Mouse (Mus musculus) embryonic facial prominence, embryonic 11.5 days (tissue): ENCODE data around the gene Dars. TPM values are rescaled to one million over a fixed set of nuclear protein-coding genes. Genes with fewer than 3 reads are reported as not detected.
A peak's percentile ranks its signal among the peaks of the same experiment; 100 is the strongest.

Experiments
- ATAC-seq: fragments of 200-750 bp; cut with Nextera tagmentation; replicated peaks from 2 replicates; pipeline ENCODE4 v1.8.0; 2017; ENCODE audit warnings: low read depth; ENCODE audit not compliant: insufficient number of reproducible peaks, low FRiP score, low TSS enrichment
- DNase-seq: peaks from one replicate; pipeline ENCODE4 v3.0.0-alpha.2; 2015; ENCODE audit warnings: low spot score
- H3K27ac ChIP-seq: fragments of 300-500 bp; sonication (generic); replicated peaks from 2 replicates; pipeline ENCODE4 v1.5.1; 2014; ENCODE audit warnings: mild to moderate bottlenecking, low read depth, low read length, control low read depth
- H3K27me3 ChIP-seq: fragments of 300-500 bp; sonication (generic); 2 replicates; pipeline ENCODE4 v1.6.1; 2014; ENCODE audit warnings: mild to moderate bottlenecking, low read length, moderate library complexity, mixed read lengths; ENCODE audit not compliant: control insufficient read depth, insufficient read depth
- H3K36me3 ChIP-seq: fragments of 300-500 bp; sonication (generic); replicated peaks from 2 replicates; pipeline ENCODE4 v1.6.1; 2014; ENCODE audit warnings: low read depth, mild to moderate bottlenecking, low read length, moderate library complexity, mixed read lengths; ENCODE audit not compliant: control insufficient read depth, insufficient read depth
- H3K4me1 ChIP-seq: fragments of 300-500 bp; sonication (generic); 2 replicates; pipeline ENCODE4 v1.6.1; 2014; ENCODE audit warnings: low read length, mixed read lengths; ENCODE audit not compliant: control insufficient read depth, insufficient read depth
- H3K4me2 ChIP-seq: fragments of 300-500 bp; sonication (generic); 2 replicates; pipeline ENCODE4 v1.6.1; 2014; ENCODE audit warnings: low read depth, mild to moderate bottlenecking, control low read depth, low read length, moderate library complexity
- H3K4me3 ChIP-seq: fragments of 300-500 bp; sonication (generic); 2 replicates; pipeline ENCODE4 v1.5.1; 2014; ENCODE audit warnings: low read depth, low read length, control low read depth
- H3K9ac ChIP-seq: fragments of 300-500 bp; sonication (generic); replicated peaks from 2 replicates; pipeline ENCODE4 v1.6.1; 2014; ENCODE audit warnings: mild to moderate bottlenecking, control low read depth, low read length
- H3K9me3 ChIP-seq: fragments of 300-500 bp; sonication (generic); replicated peaks from 2 replicates; pipeline ENCODE4 v1.6.1; 2016; ENCODE audit warnings: mild to moderate bottlenecking, low read length, inconsistent platforms, mixed read lengths; ENCODE audit not compliant: control insufficient read depth
- WGBS: fragments of 180-500 bp; shearing (Covaris S2); extraction: QIAGEN DNeasy Blood & Tissue Kit; methylation state at CpG from one replicate; pipeline ENCODE4 v1.1.7; 2014; 5-methylcytosine and 5-hydroxymethylcytosine counted together
- polyA plus RNA-seq: library from polyadenylated mRNA; unstranded; fragments of >200 nt; fragmentation: Nextera tagmentation; extraction: Ambion mirVana; gene quantifications from 2 replicates; pipeline ENCODE4 v1.2.1, GENCODE M21; 2014

Dars gene
- polyA plus RNA-seq, 1 experiment from 2014 or later: 126 TPM

- no peak overlapping the region for H3K4me3 ChIP-seq
- no peak overlapping the region for H3K27ac ChIP-seq
- ATAC-seq: no peak
- H3K9ac ChIP-seq: no peak overlapping the region
- no peaks in the 10 kb centered on the region for H3K4me1 ChIP-seq
- DNase-seq: no peak
- H3K27me3 ChIP-seq: no peaks in the 10 kb centered on the region
- H3K36me3 ChIP-seq: no peaks in the 10 kb centered on the region
- H3K9me3 ChIP-seq: no peaks in the 10 kb centered on the region
- no peak overlapping the region for H3K4me2 ChIP-seq
- 87% methylated on average over 4 of the region's 4 CpGs for WGBS
Measured at GRCm38 (mm10) chr1:128439618-128440017, 22.4 kb upstream of the Dars start.

GRCm38 (mm10) chr1:128438526-128438925 lies 21.4 kb upstream of the Dars start:
- Histone ChIP-seq H3K4me1 (no peaks in the 10 kb centered on the region), H3K36me3 (no peaks in the 10 kb centered on the region), H3K4me3 (no peak overlapping the region), H3K9ac (no peak overlapping the region), H3K9me3 (no peaks in the 10 kb centered on the region), H3K27me3 (no peaks in the 10 kb centered on the region), H3K27ac (no peak overlapping the region), H3K4me2 (no peak overlapping the region)
- no peak for ATAC-seq
- DNase-seq: no peak
- WGBS: 85% methylated on average over 5 of the region's 5 CpGs

DNA sequence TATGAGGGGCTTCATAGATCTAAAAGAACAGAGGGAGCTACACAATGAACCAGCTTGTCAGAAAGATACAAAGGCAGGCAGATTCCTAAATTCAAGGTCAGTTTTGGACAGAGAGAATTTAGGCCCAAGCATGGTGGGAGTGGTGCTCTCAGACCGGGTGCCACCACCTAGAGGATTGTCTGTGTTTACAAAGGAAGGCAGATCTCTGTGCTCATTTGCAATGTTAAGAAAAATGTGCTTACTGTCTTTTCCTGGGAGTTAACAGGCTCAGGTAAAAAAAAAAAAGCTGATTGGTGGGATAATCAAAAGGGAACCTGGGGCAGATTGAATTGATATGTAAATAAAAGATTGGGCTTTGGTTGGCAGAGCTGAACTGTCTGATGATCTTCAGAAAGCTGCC lies 20.1 kb upstream of the Dars start:
- no peaks in the 10 kb centered on the region for H3K4me1 ChIP-seq
- H3K4me2 ChIP-seq: no peak overlapping the region
- H3K27me3 ChIP-seq: no peaks in the 10 kb centered on the region
- H3K9ac ChIP-seq: no peak overlapping the region
- H3K27ac ChIP-seq: no peak overlapping the region
- DNase-seq (no peak), ATAC-seq (no peak)
- WGBS: 48% methylated on average over 1 of the region's 1 CpGs
- no peaks in the 10 kb centered on the region for H3K36me3 ChIP-seq
- no peak overlapping the region for H3K4me3 ChIP-seq
- H3K9me3 ChIP-seq: no peaks in the 10 kb centered on the region

DNA sequence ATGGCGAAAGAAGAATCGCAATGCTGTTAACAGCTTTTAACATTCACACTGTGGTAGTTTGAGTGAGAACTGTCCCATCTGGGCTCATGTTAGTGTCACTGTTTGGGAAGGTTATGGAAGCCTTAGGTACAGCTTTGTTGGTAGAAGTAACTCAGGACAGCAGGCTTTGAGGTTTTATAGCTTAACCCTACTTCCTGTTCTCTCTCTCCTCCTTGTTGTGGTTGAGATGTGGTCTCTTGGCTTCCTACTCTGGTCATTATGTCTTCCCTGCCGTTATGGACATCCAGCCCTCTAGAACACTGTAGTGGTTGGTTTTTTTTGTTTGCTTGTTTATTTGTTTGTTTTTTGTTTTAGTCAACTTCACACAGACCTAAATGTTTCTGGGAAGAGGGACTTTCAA lies 18.8 kb upstream of the Dars start:
- WGBS: 91% methylated on average over 3 of the region's 3 CpGs

DNA sequence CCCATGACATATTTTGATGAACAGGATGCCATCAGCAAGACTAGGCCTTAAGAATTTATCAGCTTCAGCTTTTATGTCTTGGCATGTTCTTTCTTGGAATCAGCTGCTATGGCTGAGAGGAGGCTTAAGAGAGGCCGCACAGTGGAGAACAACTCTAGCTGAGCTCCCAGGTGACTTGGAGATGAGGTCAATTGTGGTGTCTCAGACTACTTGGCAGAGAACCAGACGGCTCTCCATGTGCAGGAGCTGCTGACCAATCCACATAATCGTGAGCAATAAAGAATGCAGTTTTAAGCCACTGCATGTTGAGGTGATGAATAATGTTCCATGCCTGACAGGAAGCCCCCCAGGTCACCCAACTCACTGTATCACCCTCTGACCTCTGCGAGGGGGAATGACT lies 18.4 kb upstream of the Dars start:
- 78% methylated on average over 4 of the region's 4 CpGs for WGBS
- Histone ChIP-seq H3K36me3 (no peaks in the 10 kb centered on the region), H3K9ac (no peak overlapping the region), H3K9me3 (no peaks in the 10 kb centered on the region), H3K27ac (no peak overlapping the region), H3K4me1 (no peaks in the 10 kb centered on the region), H3K27me3 (no peaks in the 10 kb centered on the region), H3K4me3 (no peak overlapping the region), H3K4me2 (no peak overlapping the region)
- ATAC-seq (no peak), DNase-seq (no peak)

More for the DNA sequence above, 18.8 kb upstream of the Dars start:
- ATAC-seq: no peak
- H3K4me3 ChIP-seq: no peak overlapping the region
- no peaks in the 10 kb centered on the region for H3K36me3 ChIP-seq
- no peaks in the 10 kb centered on the region for H3K27me3 ChIP-seq
- no peak overlapping the region for H3K27ac ChIP-seq
- H3K4me1 ChIP-seq: no peaks in the 10 kb centered on the region
- H3K9ac ChIP-seq: no peak overlapping the region
- no peak for DNase-seq
- no peak overlapping the region for H3K4me2 ChIP-seq
- H3K9me3 ChIP-seq: no peaks in the 10 kb centered on the region

- no peak overlapping the region for H3K4me3 ChIP-seq
- no peaks in the 10 kb centered on the region for H3K36me3 ChIP-seq
- no peak for DNase-seq
- no peaks in the 10 kb centered on the region for H3K9me3 ChIP-seq
- no peak for ATAC-seq
- no peaks in the 10 kb centered on the region for H3K27me3 ChIP-seq
- H3K4me2 ChIP-seq: no peak overlapping the region
- H3K4me1 ChIP-seq: no peaks in the 10 kb centered on the region
- WGBS: 84% methylated on average over 3 of the region's 3 CpGs
- H3K27ac ChIP-seq: no peak overlapping the region
- no peak overlapping the region for H3K9ac ChIP-seq
Measured at GRCm38 (mm10) chr1:128424928-128425327, 7.8 kb upstream of the Dars start.

- Histone ChIP-seq H3K27ac (no peak overlapping the region; the same call in 1 of the 2 replicates), H3K9ac (no peak overlapping the region), H3K27me3 (no peaks in the 10 kb centered on the region), H3K36me3 (no peaks in the 10 kb centered on the region), H3K4me1 (no peaks in the 10 kb centered on the region), H3K4me3 (peak overlapping the region; percentile 76), H3K9me3 (no peaks in the 10 kb centered on the region), H3K4me2 (no peak overlapping the region; the same call in 1 of the 2 replicates)
- DNase-seq (no peak), ATAC-seq (peak; percentile 40)
- 35% methylated on average over 5 of the region's 5 CpGs for WGBS
Measured at GRCm38 (mm10) chr1:128417533-128417888, 343 bp upstream of the Dars start.

DNA sequence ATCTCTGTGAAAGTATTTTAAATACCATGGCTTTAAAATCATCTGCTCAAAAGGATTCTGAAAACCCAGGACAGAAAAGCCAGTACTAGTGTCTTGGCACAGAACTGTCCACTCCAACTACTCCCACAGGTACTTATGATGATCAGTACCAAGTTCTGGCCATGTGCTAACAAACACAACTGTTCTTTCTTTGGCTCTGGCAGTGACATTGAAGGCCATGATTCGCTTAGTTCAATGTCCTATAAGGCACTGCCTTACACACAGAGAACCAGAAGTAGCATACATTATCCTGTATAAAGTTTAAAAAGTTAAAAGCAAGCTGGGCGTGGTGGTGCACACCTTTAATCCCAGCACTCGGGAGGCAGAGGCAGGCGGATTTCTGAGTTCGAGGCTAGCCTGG lies 6.0 kb downstream of the Dars start:
- no peaks in the 10 kb centered on the region for H3K9me3 ChIP-seq
- 92% methylated on average over 5 of the region's 5 CpGs for WGBS
- no peaks in the 10 kb centered on the region for H3K27me3 ChIP-seq
- no peak for DNase-seq
- H3K4me3 ChIP-seq: no peak overlapping the region
- no peaks in the 10 kb centered on the region for H3K4me1 ChIP-seq
- H3K36me3 ChIP-seq: peaks cover 3% of the 10 kb centered on the region
- H3K4me2 ChIP-seq: no peak overlapping the region
- no peak for ATAC-seq
- H3K9ac ChIP-seq: no peak overlapping the region
- H3K27ac ChIP-seq: no peak overlapping the region
